Mouse (Mus musculus) lung, adult 2 months (tissue): ENCODE results near the gene Otub1.

ENCODE experiments used
- CTCF ChIP-seq: fragments of 200-500 bp; IDR thresholded peaks from 2 replicates; pipeline ENCODE4 v1.5.1; 2011; ENCODE audit warnings: mild to moderate bottlenecking, low read length, control low read depth; ENCODE audit not compliant: insufficient read depth
- POLR2A ChIP-seq: fragments of 200-500 bp; IDR thresholded peaks from 2 replicates; pipeline ENCODE4 v1.6.1; 2011; ENCODE audit warnings: low read depth, mild to moderate bottlenecking, control low read depth, low read length, borderline replicate concordance; ENCODE audit errors: extremely low read depth

- TF ChIP-seq POLR2A (no peak), CTCF (no peak)
Measured at GRCm38 (mm10) chr19:7168423-7168822, 37.7 kb downstream of the Otub1 start.
